Mouse (Mus musculus) heart, postnatal 4 days (tissue): ENCODE data around the gene Hist1h2ac. TPM values are rescaled to one million over a fixed set of nuclear protein-coding genes. Genes with fewer than 3 reads are reported as not detected.

Source experiments
- microRNA-seq, 2 experiments: library from miRNA; unstranded; fragments of <30 nt; microRNA quantifications; one replicate each; pipeline ENCODE4 v1.2.0; 2021 to 2022
- total RNA-seq, 2 experiments: library from RNA; stranded (reverse); gene quantifications; 2 replicates each; pipeline ENCODE4 v1.2.3; 2021

Hist1h2ac gene
- total RNA-seq, 2 experiments from 2014 or later, result 11.4 to 11.7 TPM

Small RNA genes lying within 50 kb of the gene (microRNA-seq; reads per million reads assigned to microRNA genes)
- 0 to 0.20 reads per million in 2 experiments for gene Gm44350

Other genes starting within 250 kb of the Hist1h2ac start
- under 1 TPM; 0.11 to 0.24 TPM for gene Btn1a1, start 218.0 kb downstream of the Hist1h2ac start, total RNA-seq
- gene Btn2a2, start 195.1 kb downstream of the Hist1h2ac start, total RNA-seq, result not detected
- 1,000 to 10,000 TPM; 1,227 to 1,327 TPM for gene Hist1h4h, start 152.9 kb downstream of the Hist1h2ac start, total RNA-seq
- gene Hist1h2af, start 150.0 kb downstream of the Hist1h2ac start, total RNA-seq, result 100 to 1,000 TPM; 480 to 499 TPM
- gene Hist1h3g, start 148.5 kb downstream of the Hist1h2ac start, total RNA-seq, result 100 to 1,000 TPM; 165 to 172 TPM
- gene Hist1h2bh, start 140.6 kb downstream of the Hist1h2ac start, total RNA-seq, result 10 to 100 TPM; 23.5 to 23.8 TPM
- gene Hist1h3f, start 139.9 kb downstream of the Hist1h2ac start, total RNA-seq, result 100 to 1,000 TPM; 121 to 128 TPM
- gene Hist1h4f, start 132.3 kb downstream of the Hist1h2ac start, total RNA-seq, result 100 to 1,000 TPM; 802 to 855 TPM
- 10 to 100 TPM; 40.0 to 43.0 TPM for gene Hist1h1d, start 130.7 kb downstream of the Hist1h2ac start, total RNA-seq
- 100 to 1,000 TPM; 299 to 323 TPM for gene Hist1h3e, start 121.6 kb downstream of the Hist1h2ac start, total RNA-seq
- 10 to 100 TPM; 77.0 to 85.3 TPM for gene Hist1h2ae, start 112.7 kb downstream of the Hist1h2ac start, total RNA-seq
- 100 to 1,000 TPM; 624 to 645 TPM for gene Hist1h2bg, start 112.6 kb downstream of the Hist1h2ac start, total RNA-seq
- 100 to 1,000 TPM; 278 to 296 TPM for gene Hist1h2bf, start 109.8 kb downstream of the Hist1h2ac start, total RNA-seq
- gene Hist1h2ad, start 109.6 kb downstream of the Hist1h2ac start, total RNA-seq, result 10 to 100 TPM; 62.5 to 79.1 TPM
- 10 to 100 TPM; 52.4 to 58.7 TPM for gene Hist1h3d, start 108.2 kb downstream of the Hist1h2ac start, total RNA-seq
- 100 to 1,000 TPM; 322 to 324 TPM for gene Hist1h4d, start 102.3 kb downstream of the Hist1h2ac start, total RNA-seq
- gene Hist1h2be, start 62.8 kb downstream of the Hist1h2ac start, total RNA-seq, result 10 to 100 TPM; 38.8 to 42.2 TPM
- gene Hist1h1e, start 61.4 kb downstream of the Hist1h2ac start, total RNA-seq, result 100 to 1,000 TPM; 269 to 306 TPM
- 10 to 100 TPM; 44.8 to 56.0 TPM for gene Hist1h2bc, start 251 bp upstream of the Hist1h2ac start, total RNA-seq
- gene Hist1h1t, start 11.9 kb upstream of the Hist1h2ac start, total RNA-seq, result 1 to 10 TPM; 1.6 to 1.8 TPM
- 100 to 1,000 TPM; 167 to 175 TPM for gene Hist1h4c, start 14.5 kb upstream of the Hist1h2ac start, total RNA-seq
- 10 to 100 TPM; 19.7 to 21.0 TPM for gene Hfe, start 26.9 kb upstream of the Hist1h2ac start, total RNA-seq
- 100 to 1,000 TPM; 472 to 511 TPM for gene Hist1h1c, start 54.9 kb upstream of the Hist1h2ac start, total RNA-seq
- gene Hist1h3c, start 61.7 kb upstream of the Hist1h2ac start, total RNA-seq, result 100 to 1,000 TPM; 252 to 264 TPM
- gene Hist1h2bb, start 62.8 kb upstream of the Hist1h2ac start, total RNA-seq, result 100 to 1,000 TPM; 281 to 294 TPM
- 100 to 1,000 TPM; 424 to 425 TPM for gene Hist1h2ab, start 67.2 kb upstream of the Hist1h2ac start, total RNA-seq
- gene Hist1h3b, start 68.3 kb upstream of the Hist1h2ac start, total RNA-seq, result 100 to 1,000 TPM; 568 to 625 TPM
- gene Hist1h4b, start 73.1 kb upstream of the Hist1h2ac start, total RNA-seq, result 100 to 1,000 TPM; 312 to 320 TPM
- gene Hist1h4a, start 77.3 kb upstream of the Hist1h2ac start, total RNA-seq, result 100 to 1,000 TPM; 433 to 442 TPM
- 100 to 1,000 TPM; 440 to 473 TPM for gene Hist1h3a, start 78.4 kb upstream of the Hist1h2ac start, total RNA-seq
- 100 to 1,000 TPM; 219 to 236 TPM for gene Hist1h1a, start 79.7 kb upstream of the Hist1h2ac start, total RNA-seq
- gene Trim38, start 86.0 kb upstream of the Hist1h2ac start, total RNA-seq, result not detected
- gene Slc17a2, start 123.0 kb upstream of the Hist1h2ac start, total RNA-seq, result not detected
- not detected for gene Slc17a3, start 155.5 kb upstream of the Hist1h2ac start, total RNA-seq
- gene Slc17a1, start 183.8 kb upstream of the Hist1h2ac start, total RNA-seq, result not detected
- gene Slc17a4, start 231.1 kb upstream of the Hist1h2ac start, total RNA-seq, result not detected